Mouse (Mus musculus) right cerebral cortex, postnatal 4 days (tissue): ENCODE measurements around the gene Alk.

ENCODE experiments used
- DNase-seq: peaks from one replicate; pipeline ENCODE4 v3.0.0-alpha.2; 2022

Gene Alk

DNA sequence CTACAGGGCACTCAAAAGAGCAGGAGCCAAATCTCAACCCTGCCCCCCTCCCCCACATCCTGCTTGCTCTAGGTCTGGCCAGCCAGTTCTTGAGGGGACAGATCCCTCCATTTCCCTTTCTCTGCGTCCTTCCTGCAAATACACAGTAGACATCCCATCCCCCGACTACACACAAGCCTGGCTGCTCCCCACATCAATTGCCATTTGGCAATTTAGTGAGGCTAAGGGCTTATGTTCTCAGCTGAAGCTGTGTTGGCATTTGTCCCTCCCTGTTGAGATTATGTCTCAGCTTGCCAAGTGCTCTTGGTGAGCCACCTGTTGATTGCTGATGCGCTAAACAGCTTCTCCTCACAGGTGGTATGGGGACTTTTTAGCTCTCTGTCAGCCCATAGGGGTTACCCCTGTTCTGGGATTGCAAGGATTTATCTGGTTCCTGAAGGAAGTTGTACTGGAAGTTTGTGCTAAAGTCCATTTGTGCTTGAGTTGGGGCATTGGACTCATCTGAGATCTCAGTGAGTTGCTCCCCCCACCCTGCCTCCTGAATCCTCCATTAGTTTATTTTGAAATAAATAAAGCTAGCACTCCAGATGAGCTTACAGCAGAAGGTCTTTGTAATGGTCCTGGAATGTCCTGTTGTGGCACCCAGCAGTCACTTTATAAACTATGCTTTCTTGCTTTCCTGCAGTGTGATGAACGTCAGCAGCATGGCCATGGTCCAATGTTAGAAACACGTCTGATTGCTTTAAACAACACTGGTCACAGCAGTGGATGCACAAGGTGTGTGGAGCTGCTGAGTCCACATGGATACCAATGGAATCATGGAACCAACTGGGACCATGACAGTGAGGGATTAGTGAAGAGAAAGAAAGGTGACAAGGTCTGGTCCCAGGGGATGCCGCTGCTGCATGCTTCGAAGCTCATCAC, 353.7 kb downstream of the Alk start:
- no peak for DNase-seq

DNA sequence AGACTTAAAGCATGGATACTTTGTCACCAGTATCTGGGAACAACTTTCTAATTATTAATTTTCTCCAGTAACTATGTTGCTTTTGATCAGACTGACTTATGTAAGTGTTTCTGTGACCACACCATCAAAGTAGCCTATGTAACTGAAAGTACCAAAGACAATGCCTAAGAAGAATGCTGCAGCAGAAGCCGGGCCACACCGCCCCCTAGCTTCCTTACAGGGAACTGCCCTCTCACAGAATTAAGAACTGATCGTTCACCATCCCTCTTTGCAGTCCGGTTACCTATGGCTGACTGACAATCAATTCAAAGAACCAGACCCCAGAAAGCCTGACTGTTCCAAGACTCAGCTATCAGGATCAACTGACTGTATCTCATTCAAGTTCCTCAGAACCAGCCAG, 362.4 kb downstream of the Alk start:
- peak; percentile 13 for DNase-seq

DNA sequence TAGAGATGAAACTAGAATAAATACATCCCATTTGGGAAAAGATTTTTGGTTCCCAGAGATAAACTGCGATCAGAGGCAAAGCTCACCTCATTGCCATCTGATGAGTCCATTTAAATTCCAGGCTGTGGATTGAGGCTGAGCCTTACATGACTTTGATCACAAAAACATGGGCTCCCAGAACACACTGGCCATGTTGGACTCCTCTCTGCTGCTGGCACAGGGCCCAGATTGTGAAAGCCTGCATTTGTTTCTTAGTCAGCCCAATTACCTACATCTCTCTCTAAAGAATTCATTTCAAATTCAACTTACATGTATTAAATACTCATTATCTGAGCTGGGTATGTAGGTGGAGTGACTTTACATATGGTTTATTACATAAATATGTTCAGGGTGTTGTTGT, 367.1 kb downstream of the Alk start:
- peak; percentile 63 for DNase-seq

DNA sequence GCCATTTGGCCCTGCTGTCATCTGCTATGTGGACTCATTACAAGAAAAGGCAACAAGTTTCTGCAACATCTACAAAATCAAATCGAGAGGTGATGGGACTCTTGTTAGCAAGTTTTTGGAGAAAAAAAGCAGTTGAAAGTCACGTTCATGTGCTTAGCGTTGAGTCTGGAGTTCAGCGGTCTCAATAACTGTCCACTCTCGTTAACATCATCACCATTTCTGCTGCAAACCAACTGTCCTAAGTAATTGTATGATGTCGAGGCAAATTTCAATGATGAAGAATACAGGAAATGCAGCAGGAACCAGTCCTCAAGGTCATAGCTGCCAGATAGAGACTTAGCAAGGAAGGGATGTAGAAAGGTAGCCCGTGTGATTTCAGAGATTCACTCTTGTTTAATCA, 373.5 kb downstream of the Alk start:
- no peak for DNase-seq

DNA sequence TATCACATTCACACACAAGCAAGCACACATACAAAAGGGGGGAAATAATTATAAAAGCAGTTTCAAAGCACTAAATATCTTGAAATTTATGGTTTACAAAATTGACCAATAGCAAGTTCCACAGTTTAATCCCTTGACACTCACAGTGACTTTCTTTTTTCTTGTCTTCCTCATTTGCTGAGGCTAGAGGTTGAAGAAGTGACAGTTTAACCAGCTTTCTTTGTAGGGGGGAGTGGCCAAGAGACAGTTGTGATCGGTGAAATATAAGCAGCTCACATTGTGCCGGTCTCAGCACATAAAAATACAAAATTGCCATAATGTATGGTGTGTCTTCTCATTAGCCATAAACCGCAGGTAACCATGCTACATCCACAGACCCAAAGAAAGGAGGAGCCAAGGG, 385.6 kb downstream of the Alk start:
- DNase-seq = no peak

DNA sequence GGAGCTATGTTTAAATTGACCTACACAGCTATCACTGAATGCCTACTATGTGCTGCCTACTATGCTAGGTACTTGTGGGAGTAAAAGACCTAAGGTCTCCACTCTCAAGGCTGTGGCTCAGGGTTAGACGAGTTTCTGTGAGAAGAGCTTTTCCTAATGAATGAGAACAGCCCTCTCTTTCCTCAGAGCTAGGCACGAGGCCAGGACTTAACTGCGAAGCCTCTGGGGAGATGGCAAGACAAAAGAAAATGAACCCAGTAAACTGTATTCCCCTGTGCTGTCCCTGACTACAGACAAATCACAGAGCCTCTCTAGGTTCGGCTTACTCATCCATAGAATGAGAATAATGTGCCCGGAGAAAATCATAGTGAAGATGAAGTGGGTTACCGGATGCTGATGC, 406.9 kb downstream of the Alk start:
- DNase-seq = peak; percentile 16

DNA sequence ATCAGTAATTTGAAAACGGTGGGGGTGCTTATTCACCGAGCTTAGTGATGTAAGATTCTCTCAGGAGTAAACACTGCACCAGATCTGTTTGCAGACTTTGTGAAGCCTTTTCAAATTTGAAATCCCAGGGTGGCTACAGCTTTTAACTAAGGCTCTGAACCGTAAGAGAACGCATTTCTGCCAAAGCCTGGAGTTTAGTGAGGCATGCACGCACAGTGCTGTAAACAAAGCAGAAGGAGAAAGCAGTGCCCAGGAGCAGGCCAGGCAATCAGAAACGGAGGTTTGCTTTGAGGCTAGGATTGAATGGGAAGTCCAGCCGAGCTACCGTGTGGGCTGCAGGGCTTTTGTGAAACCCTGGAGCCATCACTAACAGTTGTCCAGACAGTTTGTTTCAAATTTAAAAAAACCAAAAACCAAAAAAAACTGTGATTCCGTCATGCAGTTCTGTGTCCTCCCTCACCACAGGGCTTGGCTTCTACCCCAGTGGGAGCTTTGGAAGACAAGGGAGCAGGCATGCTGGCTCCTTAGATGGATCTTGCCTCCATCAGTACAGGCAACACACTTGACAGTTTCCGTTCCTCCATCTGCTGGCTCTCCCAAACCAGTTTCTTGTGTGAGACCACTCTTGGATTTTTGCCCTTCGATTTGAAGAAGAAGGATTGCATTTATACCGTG, 409.3 kb downstream of the Alk start:
- peak; percentile 10 for DNase-seq

DNA sequence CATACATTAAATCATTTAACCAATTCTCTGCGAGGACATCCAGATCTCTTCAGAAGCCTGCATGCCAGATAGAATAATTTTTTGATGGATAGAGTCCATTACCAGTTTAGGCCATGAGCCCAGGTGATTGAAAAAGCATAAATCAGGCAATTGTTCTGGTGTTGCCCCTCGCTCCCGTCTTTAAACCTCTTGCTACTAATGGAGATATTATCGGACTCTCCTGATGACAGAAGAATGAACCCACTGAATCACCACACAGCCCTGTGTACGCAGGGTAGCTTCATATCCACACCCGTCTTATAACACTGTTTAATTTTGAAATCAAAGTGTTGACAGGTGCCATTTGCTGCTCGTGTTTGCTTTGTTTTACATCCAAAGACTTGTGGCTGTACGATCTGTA, 413.9 kb downstream of the Alk start:
- no peak for DNase-seq

DNA sequence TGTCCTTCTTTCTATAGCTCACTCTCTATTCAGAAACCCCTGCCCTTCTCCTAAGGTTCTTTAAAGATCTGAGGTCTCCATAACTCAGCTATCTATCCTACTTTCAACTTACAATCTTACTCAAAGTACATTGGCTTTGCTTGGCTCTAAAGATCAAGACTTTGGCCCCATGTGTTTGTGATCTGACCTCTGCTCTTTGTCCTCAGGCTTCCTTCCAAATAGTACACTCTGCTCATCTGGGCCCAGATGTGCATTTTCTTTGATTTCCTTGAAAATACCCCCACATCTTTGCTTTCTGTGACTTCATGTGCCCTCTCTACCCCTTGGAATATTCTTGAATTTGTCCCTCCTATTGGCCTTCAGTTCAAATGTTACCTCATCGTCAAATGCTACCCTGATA, 417.4 kb downstream of the Alk start:
- no peak for DNase-seq

DNA sequence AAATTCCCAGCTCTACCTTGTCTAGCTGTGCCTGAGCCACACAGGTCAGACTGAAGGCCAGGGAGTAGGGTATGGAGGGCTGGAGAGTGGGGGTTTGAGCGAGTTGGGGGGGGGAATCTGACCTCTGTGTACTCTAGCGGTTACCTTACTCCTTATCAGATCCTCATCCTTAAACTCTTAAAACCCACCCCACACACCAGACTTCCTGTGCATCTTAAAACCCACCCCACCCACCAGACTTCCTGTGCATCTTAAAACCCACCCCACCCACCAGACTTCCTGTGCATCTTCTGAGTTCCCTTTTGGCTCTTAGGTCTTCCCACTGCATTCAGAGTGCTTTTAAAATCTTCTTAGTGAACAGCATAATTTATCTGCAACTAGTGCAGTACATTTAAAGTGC, 422.0 kb downstream of the Alk start:
- no peak for DNase-seq

DNA sequence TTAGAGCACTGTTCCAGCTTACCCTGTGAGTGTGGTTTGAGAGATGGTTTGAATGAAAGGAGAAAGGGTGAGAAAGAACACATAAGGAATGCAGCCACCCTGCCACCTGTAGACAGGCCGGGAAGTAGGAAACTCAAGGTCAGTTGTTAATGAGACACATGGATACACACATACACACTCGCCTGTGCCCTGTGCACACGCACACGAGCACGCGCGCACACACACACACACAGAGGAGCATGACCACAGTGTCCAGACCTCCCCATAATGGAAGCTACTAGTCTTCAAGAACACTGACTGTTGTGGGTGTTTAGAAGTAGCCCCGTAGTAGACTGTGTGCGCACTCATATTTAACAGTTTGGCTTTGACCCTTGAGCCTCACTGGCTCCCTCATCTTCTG, 424.2 kb downstream of the Alk start:
- DNase-seq = no peak

DNA sequence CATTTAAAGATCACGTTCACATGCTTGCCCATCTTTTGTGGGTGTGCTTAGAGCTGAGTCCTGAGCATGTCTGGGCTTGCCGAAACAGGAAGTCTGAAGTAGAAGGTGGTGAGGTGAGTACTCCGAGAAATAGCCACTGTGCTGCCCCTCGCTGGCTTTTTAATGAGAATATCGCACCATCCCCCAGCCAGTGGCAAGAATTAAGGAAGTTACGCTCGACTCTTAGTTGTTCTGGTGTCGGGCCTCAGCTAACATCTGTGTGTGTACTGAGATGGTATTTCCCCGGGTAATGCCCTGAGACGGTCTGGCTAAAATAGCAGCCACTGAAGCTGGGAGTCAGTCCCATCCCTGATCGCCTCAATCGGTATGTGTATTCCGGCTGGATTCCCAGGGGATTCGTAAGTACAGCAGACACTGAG, 424.7 kb downstream of the Alk start:
- DNase-seq = no peak

DNA sequence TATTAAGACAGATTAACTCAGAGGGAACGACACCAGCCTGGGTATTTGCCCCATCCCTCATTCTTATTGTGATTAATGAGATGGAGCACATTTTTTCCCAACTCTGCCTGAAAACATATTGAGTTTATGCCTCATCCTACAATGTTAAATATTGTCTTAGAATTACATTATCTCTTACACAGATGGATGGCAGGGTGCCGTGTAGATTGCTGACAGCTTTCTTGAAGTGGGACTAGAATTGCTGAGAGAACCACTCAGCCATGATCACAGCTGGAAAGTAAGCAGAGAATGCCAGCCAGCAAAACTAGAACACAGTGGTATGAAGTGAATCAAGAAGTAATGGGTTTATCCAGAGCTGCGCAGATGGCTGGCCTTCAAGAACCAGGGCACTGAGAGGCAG, 430.6 kb downstream of the Alk start:
- peak; percentile 9 for DNase-seq

DNA sequence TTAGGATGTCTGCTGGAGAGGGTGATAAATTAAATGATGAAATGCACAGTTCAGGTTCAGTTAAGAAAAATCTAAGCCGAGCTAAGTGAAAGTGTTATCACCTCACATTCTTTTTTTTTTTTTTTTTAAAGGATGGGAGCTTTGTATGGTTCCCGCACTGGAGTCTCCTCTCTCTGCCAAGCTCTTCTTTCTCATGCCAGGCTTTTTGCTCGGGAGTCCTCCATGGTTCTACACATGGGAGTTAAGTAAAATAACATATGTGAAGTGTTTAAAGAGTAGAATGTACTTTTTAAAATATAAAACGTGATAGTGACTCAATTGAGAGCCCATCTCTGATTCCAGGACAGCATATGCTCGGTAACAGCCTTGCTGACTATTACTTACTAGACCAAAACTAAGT, 436.3 kb downstream of the Alk start:
- no peak for DNase-seq

DNA sequence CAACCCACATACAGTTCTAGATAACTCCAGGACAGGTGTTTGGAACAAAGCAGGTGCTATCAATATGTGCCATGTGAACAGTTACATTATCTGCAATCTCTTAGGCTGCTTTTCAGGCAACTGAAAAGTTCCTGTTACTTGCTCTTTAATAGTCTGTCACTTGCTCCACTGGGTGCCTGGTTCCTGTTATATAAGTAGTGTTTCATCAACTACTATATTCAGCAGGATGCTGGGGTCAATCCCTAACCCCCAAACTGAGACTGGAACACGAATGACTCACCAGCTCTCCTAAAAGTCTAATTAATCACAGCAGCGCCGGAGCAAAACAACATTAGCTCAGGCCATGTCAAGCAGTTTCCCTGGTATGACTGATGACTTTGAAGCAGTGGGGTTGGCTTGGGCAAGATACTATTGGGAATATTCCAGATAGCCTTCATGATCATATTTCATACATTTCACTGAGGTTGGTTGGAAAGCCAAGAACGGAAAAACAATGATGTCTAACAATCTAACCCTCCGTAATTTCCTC, 445.5 kb downstream of the Alk start:
- no peak for DNase-seq

DNA sequence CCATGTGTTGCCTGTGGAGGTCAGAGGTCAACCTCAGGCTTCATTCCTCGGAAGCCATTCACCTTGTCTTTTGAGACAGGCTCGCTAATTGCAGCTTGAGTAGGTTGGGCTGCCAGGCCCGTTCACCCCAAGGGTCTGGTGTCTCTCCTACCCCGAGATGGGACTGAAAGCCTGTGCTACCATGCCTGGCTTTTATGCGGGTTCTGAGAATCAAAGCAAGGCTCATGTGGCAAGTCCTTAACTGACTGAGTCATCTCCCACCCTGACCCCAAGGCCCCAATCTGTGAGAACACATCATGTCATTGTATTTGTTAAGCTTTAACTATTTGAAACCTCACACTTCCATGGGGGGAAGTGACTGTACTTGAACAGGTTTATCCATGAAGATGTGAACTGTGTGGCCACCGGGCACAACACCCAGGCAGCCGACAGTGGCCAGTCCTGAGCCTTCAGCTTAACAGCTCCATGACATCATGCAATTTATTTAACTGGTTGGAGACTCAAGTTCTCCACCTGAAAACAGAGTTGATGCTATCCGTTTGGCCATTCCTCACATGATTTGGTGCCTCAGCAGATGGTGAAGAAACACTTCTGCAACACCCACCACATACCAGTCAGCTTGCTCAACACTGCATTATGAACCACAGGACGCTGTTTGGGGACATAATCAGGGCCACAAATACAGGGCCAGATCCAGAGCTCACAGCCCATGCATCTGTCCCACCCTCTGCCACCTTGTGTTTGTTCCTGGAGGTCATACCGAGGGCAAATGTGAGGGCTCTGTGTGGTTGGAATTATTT, 446.4 kb downstream of the Alk start:
- DNase-seq = no peak

DNA sequence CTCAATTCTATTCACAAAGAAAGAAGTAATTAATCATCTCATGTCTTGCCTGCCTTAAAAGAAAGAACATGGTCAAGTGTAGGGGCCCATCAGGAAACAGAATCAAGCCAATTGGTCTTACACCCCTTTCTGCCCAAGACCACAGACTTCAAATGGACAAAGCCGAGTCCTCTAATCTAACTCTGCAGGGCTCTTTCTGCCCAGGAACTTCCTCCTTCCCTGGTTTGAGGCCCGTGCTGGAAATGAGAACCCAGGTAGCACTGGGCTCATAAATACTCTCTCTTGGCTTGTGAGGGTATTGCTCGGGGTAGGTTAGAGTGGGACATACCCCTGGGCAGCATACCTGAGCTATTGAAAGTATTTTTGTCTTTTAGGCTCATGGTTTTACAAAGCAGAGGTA, 451.4 kb downstream of the Alk start:
- no peak for DNase-seq

DNA sequence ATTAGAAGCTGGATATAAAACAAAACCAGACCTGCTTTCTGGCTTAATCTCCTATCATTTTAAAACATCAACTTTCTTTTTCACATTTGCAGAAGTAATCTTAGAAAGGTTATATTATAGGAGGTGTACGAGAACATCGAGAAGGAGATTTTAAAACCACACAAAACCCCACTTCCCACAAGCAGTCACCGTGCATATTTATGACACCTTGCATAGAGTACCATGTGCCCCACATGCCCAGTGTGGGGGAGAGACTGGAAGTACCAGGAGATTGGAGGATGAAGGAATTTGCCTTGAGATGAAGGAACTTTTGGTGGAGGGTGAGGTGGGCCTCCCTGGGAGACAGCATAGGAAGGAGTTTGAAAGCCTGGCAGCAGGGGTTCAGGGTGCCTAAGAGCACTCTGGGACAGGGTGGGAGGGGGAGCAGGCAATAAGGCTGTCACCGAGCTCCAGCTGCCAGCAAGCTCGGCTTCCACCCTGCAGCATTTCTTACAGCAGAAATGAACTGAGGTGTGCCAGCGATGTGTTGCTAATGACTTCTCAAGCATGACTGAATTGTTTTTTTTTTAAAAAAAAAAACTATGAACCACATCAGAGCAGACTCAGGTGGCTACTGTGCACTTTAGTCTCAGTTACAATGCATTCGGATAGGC, 459.4 kb downstream of the Alk start:
- no peak for DNase-seq

DNA sequence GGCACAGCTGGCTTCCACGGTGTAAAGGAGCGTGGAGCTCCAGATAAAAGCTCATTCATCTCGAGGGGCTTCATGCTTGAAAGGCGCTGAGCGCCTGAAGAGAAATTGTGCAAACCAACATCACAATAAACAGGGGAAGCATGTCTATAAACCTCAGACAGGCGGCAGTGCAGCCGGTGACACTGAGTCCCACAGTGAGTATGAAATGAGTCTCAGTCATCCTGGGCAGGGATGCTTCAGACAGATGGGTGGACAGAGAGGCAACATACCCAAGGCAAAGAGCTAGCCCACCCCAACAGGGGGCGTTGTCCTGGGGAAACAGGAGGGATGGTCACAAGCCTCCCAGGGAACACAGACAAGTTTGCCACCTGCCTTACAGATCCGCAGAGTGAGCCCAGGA, 460.0 kb downstream of the Alk start:
- DNase-seq = no peak

DNA sequence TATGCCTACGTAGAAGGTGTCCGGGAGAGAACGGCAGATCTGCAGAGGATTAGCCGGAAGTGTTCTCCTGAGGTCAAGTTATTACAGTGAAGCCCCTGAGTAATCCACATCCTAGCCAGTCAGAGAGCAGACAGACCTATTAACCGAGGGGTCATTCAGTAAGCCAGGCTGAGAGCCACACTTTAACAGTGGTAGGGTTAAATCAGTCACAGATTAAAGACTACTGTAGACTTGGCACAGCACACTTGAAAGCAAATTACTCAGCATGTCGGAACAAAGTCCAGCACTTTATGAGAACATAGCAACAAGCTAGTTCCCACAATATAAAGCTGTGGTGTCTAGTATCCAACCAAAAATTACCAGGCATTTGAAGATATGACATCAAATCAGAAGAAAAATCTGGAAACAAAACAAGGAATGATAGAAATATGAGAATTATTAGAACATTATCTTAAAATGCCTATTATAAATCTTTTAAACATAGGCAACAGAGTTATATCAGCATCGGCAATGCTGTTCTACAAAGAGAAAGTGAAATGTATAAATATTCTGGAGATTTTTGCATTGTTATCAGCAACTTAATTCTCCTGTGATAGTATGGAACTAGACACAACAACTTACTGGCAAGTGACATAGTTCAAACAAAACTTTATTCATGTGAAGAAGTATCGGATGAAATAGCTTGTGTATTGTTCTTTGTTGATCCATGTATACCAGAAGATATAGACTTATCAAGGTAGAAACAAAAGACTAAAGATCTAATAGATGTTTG, 472.1 kb downstream of the Alk start:
- DNase-seq = no peak

DNA sequence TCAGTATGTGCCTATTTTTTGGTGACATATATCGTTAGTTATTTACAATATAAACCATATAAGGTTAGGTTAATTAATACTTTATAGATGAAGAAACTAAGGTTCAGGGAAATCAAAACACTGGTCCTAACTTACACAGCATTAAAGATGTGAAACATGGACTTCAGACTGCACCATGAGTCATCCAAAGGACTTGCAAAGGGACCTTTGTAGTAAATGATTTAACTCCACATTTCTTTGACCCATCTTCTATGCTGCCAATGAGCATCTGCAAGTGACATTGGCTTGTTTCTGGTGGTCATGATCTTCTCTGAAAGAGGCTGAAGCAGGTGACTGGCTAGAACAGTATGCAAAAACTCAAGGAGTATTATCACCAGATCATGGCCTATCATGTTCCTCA, 482.8 kb downstream of the Alk start:
- DNase-seq = no peak

DNA sequence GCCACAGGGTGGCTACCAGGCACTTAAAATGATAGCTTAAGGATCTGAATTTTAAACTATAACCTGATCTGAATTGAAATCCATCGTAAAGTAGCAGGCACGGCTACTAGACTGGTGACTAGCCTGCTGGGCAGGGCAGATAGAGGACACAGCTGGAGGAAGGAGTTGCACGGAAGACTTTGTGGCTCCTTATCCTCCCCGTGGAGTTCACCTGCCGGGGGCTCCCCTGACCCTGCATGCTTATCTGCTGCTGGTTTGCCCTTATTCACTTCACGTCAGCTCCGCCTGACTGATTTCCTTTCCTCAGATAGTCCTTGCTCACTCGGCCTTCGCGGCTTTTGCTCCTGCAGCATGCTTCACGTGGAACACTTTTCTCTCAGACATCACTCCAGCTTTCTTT, 484.1 kb downstream of the Alk start:
- DNase-seq = no peak
